Mouse (Mus musculus): ENCODE measurements around the gene Phykpl. TPM values are rescaled to one million over a fixed set of nuclear protein-coding genes. Genes with fewer than 3 reads are reported as not detected.
A peak's percentile ranks its signal among the peaks of the same experiment; 100 is the strongest.

Phykpl gene
- total RNA-seq, 2 experiments from 2014 or later: 13.1 to 15.7 TPM

DNA sequence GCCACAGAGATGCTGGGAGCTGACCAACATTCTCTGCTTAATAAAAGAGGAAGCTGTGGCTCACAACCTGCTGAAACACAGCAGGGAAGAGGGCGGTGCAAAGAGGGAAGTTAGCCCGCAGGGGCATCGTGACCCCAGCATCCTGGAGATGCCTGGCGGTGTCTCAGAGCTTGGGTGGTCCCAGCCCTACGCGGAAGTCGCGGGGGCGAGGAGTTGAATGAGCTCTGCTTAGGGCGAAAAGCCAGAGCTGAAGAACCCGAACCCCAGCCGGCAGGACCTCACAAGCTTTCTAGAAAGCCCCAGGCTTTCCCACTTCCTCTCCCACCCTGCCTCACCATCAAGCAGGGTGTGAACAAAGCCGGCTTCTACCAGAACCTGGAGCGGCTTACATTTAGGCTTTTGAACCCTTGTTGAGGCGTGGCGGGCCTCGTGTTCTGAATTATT is 53.4 kb downstream of the Phykpl start:
- intact Hi-C loops (cut with DNase I): no loop called here
- DNase-seq: no peak

DNA sequence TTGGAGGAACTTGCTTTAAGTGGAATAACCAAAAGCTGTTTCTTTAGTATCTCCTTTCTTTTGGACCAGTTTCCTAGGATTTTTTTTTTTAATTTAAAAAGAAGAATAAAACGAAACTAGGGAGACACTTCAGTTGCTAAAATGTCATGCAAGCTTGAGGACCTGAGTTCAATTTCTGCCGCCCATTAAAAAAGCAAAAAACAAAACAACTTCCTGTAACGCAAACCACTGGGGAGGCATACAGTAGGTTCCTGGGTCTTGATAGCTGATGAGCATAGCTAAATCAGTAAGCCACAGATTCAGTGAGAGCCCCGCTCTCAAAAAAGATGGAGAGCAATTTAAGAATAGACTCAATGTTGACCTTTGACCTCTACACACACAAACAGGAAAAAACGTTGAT is 53.9 kb downstream of the Phykpl start:
- intact Hi-C loops (cut with DNase I): no loop called here

DNA sequence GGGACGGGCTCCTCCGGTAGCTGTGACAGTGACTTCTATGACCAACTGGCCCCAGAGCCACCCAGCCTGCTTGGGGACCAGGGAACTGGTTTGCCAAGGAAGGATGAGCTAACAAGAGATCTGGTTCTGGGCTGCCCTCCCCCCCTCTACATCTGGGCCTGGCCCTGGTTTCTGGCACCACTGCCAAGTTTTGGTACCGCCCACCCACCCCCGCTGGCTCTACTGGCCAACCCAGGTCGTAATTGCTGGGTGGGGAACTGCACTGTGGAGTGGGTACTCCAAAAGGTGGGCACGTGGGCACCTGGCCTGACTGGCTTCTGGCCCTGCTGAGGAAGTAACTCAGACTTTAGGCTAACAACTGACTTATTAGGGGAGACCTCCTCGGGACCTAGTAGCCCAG is 56.2 kb downstream of the Phykpl start:
- intact Hi-C loops (cut with DNase I): no loop called here

More for the DNA sequence above, 53.9 kb downstream of the Phykpl start:
- no peak for DNase-seq

DNA sequence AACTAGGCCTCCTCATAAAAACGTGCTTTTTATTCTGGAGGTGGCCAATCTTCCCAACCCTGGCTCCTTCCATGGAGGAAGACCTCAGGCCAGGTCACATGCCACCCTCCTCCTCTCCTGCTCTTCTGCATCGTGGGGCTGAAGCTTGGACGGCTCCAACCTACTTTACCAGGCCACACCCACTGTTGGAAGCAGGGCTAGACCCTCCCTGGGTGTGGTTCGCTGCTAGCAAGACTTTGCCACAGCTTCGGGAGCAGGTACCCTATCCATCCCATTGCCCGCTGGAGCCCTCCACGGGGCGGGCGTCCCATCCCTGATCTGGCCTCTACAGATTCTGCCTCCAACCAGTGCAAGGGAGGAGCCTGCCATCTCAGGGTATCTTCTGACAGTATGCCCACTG is 58.6 kb downstream of the Phykpl start:
- intact Hi-C loops (cut with DNase I): no loop called here
- no peak for DNase-seq

More for the DNA sequence above, 56.2 kb downstream of the Phykpl start:
- DNase-seq: no peak

DNA sequence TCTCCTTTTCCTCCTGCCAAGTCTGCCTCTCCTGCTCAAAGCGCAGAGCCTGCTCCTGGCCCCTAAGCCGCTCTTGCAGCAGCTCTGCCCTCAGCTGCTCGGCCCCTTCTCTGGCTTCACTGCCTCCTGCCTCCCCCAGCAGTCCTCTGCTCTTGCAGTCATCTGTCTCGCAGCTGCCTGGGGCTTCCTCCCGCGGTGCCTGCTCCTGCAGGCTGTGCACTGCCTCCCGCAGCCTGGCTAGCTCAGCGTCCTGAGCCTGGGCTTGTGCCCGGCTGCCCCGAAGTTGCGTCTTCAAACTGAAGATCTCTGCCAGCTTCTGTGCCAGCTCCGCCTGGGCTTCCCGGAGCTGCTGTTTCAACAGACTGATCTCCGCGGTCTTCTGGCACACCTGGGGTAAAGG is 59.2 kb downstream of the Phykpl start:
- intact Hi-C loops (cut with DNase I): no loop called here
- DNase-seq: peak in 1 of 2 experiments; percentile 30

DNA sequence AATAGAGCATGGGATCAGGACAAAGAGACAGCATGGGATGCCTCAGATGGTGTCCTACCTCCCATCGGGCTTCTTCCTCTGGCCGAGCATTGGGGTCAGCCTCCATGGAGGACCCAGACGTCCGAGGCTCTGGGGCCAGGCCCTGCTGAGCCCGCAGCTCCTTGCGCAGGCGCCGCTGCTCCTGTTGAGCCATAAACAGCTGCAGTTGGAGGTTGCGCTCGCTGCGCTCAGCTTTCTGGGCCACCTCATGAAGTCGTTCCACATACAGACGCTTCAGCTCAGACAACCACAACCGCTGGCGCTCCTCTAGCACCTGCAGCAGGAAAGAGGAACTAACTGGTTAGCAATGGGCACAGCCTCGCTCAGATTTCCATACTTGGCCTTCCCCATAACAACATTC is 59.7 kb downstream of the Phykpl start:
- DNase-seq: no peak
- intact Hi-C loops (cut with DNase I): no loop called here

DNA sequence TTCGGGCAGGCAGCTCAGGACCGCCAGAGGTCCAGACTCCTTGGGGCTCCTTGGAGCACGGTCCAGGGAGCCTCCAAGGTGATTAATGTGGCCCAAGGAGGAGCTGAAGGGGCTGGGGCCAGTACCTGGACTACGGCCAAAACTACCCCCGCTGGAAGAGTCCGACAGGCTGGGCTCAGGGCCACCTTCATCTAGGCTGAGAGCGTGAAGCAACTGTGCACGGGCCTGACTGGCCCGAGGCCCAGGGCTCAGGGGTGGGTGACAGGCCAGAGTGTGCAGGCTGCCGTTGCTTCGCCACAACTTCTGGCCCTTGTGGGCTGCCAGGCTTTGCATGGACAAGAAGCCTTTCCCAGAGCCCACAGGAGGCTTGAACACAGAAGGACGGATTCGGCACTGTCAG is 60.7 kb downstream of the Phykpl start:
- no peak for DNase-seq
- intact Hi-C loops (cut with DNase I): no loop called here

DNA sequence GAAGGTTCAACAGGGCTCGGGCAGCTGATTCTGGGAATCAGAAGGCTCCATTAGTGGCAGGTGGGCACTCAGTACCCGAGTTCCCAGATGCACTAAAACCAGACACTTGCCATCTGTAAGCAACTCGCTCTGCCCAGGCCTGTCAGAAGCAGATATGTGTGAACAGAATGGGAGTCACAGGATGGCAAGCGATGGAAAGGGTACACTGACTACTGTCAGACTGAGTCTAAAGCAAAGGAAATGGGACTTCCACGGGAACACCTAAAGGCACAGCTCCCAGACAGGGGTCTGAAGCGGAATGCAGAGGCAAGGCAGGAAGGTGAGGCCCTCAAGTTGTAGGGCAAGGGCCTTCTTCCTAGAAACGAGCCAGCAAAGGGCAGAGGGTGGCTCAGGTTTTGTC is 61.7 kb downstream of the Phykpl start:
- intact Hi-C loops (cut with DNase I): no loop called here
- DNase-seq: no peak

DNA sequence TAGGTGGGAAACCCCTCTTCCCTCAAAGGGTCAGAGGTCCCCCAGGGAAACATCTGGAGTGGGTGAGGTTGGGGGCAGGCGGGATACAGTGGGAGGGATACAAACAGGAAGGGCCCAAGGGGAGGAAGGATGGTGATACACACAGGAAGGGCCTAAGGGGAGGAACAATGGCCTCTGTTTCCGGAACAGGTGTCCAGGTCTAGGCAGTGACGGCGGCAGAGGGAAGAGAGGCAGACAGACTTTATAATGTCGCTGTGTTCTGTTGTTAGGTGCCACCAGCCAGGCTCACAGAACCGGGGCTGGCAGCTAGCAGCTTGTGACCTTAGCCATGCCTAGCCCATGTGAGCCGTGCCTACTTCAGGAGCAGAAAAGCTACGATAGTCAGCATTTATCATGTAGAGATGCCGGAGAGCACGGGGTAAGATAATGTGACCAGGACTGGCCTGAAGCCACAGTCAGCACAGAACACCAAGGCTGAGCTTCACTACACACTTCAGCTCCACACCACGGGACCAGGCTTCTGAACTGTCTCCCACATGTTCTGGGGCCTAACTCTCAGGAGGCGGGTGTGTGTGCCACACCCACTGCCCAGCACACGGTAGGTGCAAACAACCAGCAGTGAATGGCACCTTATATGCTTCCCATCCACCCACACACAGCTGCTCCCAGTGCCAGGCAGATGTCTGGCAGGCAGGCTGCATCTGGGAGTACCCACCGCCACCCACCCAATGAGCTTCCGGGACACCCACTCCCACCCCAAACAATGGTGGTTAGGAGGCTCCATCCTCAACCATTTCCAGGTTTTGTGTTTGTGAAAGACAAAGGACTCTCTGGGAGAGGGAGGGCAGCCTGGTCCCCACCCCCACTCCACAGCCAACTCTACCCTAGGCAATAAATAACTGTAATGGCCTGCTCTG is 62.5 kb downstream of the Phykpl start:
- DNase-seq: no peak
- intact Hi-C loops (cut with DNase I): no loop called here

DNA sequence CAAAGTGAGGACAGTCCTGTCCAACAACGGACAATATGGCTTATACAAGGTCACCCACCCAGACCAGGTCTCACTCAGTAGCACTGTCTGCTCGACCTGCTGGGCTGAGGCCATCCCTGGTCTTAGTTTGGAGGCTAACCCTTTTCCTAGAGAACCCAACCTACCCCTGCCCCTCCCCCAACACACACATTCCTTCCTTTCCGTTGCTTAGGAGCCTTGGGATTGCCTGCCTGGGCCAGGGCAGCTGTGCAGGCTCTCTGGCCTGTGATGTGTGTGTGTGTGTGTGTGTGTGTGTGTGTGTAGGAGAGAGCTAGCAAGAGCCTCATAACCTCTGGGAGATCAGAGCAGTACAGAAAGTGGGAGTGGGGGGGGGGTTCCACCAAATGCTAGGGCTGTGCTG is 64.0 kb downstream of the Phykpl start:
- intact Hi-C loops (cut with DNase I): no loop called here
- DNase-seq: no peak

DNA sequence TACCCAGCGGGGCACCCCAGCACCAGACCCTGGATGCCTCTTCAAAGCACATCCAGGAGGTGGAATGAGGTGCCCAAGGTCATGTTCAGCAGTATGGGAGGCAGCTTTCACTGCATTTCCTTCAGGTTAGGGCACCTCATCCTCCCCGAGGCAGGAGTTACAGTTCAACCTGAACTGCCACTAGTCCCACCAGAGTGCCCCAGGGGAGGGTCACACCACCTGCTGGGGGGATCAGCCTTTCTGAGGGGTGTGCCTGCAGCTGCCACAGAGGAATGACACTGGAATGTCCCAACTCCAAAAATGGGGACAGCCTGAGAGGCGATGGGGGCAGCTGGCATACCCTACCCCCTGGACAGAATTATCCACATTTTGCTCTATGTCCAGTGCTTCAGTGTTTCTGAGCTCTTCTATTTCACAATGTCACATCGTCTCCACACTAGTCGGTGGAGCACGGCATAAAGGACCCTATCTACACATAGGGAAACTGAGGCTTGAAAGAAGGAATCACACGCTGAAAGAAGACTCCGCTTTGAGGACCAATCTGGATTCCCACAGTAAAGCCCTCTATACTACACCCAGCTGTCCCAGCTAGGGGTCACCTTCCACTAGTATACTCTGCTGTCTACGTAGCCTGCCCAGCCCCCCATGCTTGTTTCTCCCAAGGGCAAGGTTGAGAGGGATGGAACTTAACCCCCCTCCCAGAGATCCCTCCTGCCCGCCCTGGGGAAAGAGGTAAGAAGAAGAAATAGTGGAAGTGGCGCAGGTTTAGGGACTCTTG is 64.7 kb downstream of the Phykpl start:
- DNase-seq: no peak
- intact Hi-C loops (cut with DNase I): no loop called here

DNA sequence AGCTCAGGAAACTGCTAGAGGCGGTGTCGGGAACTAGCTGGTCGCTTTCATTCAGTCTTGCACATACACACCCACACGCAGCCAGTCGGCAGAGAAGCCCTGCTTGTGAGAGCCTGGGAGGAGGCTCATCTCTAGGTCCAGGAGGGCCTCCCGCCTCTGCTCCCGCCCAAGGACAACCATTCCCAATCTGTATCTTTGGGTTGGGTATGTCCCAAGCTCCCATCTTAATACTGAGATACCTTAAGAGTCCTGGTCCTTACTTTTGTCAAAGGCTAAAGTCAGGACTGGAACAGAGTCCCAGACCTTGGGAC is 65.3 kb downstream of the Phykpl start:
- intact Hi-C loops (cut with DNase I): no loop called here
- DNase-seq: no peak

DNA sequence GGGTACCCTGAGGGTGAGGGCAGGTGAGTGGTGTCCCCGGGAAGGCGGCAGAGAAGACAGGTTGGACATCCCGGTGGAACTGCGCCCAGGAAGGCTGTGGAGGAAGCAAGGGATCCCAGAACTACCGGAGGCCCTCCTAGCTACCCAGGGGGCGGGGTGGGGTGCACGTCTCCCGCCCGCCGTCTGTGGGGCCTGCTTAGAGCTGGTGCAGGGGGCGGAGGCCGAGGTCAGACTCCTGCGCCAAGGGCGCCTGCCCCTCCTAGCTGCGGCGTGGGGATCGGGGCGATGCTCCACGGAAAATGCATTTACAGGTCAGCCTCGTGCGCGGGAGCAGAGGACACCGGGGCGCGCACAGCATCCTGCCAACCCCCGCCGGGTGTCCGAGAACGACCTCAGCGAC is 65.7 kb downstream of the Phykpl start:
- DNase-seq: no peak

DNA sequence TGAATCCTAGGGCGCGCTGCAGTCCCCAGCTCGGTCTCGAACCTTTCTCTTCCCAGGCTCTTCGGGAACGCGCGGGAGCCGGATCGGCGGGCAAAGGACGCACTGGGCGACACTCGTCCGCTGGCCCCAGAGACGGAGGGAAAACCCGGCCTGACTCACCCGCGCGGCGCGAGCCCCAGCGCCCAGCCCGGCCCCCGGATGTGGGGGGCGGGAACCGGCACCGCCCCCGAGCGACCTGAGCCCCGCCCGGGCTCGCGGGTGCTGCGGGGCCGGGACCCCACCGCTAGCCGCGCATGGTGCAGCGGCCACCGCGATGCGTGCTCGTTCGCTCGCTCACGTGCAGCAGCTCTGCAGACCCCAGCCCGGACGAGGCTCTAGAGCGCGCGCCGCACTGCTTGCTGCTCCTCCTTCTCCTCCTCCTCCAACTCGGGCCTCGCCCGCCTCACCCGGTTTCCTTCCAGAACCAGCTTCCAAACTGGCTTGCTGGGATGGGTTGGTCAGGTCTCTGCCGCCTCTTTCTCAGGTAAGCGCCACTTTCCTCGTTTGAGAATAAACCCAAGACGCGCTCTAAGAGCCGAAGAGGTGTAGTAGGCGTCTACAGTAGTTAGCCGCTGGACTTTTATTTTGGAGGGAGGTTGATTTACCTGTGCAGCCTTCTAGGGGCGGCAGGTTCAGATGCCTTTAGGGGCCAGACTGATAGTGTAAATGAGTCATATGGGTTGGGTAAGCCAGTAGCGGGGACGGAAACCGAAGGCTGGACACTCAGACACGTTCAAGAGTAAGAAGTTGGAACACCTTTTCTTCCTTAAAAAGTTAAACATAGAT is 66.3 kb downstream of the Phykpl start, which contains the start of the genes N4bp3 and D930048N14Rik:
Gene N4bp3, minus strand, starts transcription at position 152 of the 825 bp plus-strand sequence.
Gene D930048N14Rik, plus strand, starts transcription at position 264 of the 825 bp plus-strand sequence.
- DNase-seq: peak; percentile 50 to 67
- intact Hi-C loops (cut with DNase I): no loop called here

More for the DNA sequence above, 65.7 kb downstream of the Phykpl start:
- intact Hi-C loops (cut with DNase I): no loop called here

DNA sequence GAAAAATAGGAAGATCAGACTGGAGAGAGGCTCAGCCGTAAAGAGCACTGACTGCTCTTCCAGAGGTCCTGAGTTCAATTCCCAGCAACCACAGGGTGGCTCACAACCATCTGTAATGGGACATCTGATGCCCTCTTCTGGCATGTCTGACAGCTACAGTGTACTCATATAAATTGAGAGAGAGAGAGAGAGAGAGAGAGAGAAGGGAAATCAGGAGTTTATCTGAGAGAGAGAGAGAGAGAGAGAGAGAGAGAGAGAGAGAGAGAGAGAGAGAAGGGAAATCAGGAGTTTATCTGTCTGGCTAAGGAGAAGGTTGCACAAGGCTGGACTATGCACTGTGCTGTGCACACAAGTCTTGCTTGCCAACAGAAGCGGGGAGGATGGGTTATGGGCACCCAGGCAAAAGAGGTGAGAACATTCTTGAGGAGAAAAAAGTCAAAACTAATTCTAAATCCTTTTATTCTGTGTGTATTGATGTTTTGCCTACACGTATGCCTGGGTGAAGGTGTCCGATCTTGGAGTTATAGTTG is 68.4 kb downstream of the Phykpl start:
- no peak for DNase-seq

DNA sequence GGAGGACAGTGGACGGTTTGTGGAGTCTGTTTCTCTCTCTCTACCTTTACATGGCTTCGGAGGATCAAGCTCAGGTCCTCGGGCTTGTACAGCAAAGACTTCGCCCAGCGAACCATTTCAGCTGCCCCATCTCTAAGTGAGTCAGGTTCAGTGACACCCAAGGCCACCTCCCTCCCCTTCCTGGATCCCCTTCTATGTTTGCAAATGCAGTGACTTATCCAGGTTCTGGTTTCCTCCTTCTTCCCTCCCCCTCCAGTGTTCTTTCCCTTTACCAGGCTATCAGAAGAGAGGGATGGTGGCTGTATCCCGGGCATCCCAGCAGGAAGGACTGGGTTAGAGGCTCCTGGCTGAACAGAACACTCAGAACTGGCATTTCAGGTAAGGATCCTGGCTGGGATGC is 69.2 kb downstream of the Phykpl start:
- DNase-seq: no peak
- intact Hi-C loops (cut with DNase I): no loop called here

More for the DNA sequence above, 68.4 kb downstream of the Phykpl start:
- intact Hi-C loops (cut with DNase I): no loop called here
